In genomic region chr13:51038955-51039354, GRCm38 (mm10) we compare ENCODE assay signal across 18 mouse cellular contexts.
DNase-seq lines count a peak whose midpoint lies in the region; ATAC-seq and TF ChIP-seq lines count a peak whose summit lies in the region.
"Had no signal": no experiment of that assay in that cellular context is flagged by ENCODE, and none has a peak within 500 bp of the region (broad histone marks: within the 10 kb centered on the region; RNA-seq: fewer than 3 reads in every experiment).

No protein-coding gene starts in this region.

- no peaks in the 10 kb centered on the region for H3K36me3 ChIP-seq in limb, embryonic 15.5 days
- H3K36me3 ChIP-seq: heart, embryonic 13.5 days; hindbrain, embryonic 10.5 days; limb, embryonic 12.5 days; neural tube, embryonic 15.5 days; stomach, embryonic 15.5 days had no signal

- peaks cover 7% of the 10 kb centered on the region; the same call in 1 of the 2 replicates for H3K9me3 ChIP-seq in limb, embryonic 15.5 days
- H3K9me3 ChIP-seq: stomach, embryonic 15.5 days had no signal

- whole genome bisulfite sequencing in lung, adult 2 months, result 75% methylated on average over 4 of the region's 4 CpGs
- 40% methylated on average over 4 of the region's 4 CpGs for WGBS in limb, embryonic 15.5 days

- H3K9ac ChIP-seq in limb, embryonic 15.5 days, result no peak overlapping the region
- H3K9ac ChIP-seq: heart, embryonic 13.5 days; limb, embryonic 12.5 days; liver, embryonic 14.5 days; neural tube, embryonic 15.5 days; stomach, embryonic 15.5 days had no signal

- CTCF ChIA-PET in Patski (lab: Charles Lee), result interaction anchor here (0.9 to 2.0 kb wide), 5 partner anchors 9 to 33 kb away, joined by 3 to 4 read pairs (median 4); no protein-coding TSS in a partner anchor

- no peak overlapping the region for H3K4me2 ChIP-seq in limb, embryonic 15.5 days
- H3K4me2 ChIP-seq: heart, embryonic 13.5 days; limb, embryonic 12.5 days; neural tube, embryonic 15.5 days; stomach, embryonic 15.5 days had no signal

- H3K27ac ChIP-seq in limb, embryonic 15.5 days, result peak overlapping the region; percentile 54
- H3K27ac ChIP-seq: heart, embryonic 13.5 days; hindbrain, embryonic 10.5 days; hindbrain, postnatal 0 days; limb, embryonic 12.5 days; liver, embryonic 14.5 days; neural tube, embryonic 15.5 days; stomach, embryonic 15.5 days had no signal

- H3K4me1 ChIP-seq in lung, adult 2 months (ENCODE audit: control insufficient read depth, insufficient read depth, low read length), result no peaks in the 10 kb centered on the region
- peaks cover 3% of the 10 kb centered on the region; the same call in 1 of the 2 replicates for H3K4me1 ChIP-seq in limb, embryonic 15.5 days
- H3K4me1 ChIP-seq: heart, embryonic 13.5 days; hindbrain, embryonic 10.5 days; limb, embryonic 12.5 days; neural tube, embryonic 15.5 days; stomach, embryonic 15.5 days had no signal

- in situ Hi-C loops in Patski (cut with MboI; ENCODE audit: low pct_unique_long_range_greater_than_20kb), result no loop called here

- ATAC-seq in Patski, result no peak
- ATAC-seq in limb, embryonic 15.5 days (ENCODE audit: insufficient number of reproducible peaks, low FRiP score, low TSS enrichment, low read depth), result no peak
- ATAC-seq: hindbrain, postnatal 0 days; midbrain, embryonic 16.5 days had no signal

- TF ChIP-seq CTCF in lung, adult 2 months (IDR thresholded peaks at IDR 0.05; ENCODE audit: insufficient read depth, low read length), result no peak
- no peak for TF ChIP-seq CTCF in Patski (IDR thresholded peaks at IDR 0.05)

- no peaks in the 10 kb centered on the region for H3K27me3 ChIP-seq in Patski
- H3K27me3 ChIP-seq in limb, embryonic 15.5 days, result no peaks in the 10 kb centered on the region
- H3K27me3 ChIP-seq: heart, embryonic 13.5 days; limb, embryonic 12.5 days; neural tube, embryonic 15.5 days; stomach, embryonic 15.5 days had no signal

- DNase-seq in gastrocnemius, postnatal 4 days (ENCODE audit: low spot score in 2 of 2), result peak; percentile 13 to 24
- no peak for DNase-seq in gastrocnemius, adult 18-20 months (ENCODE audit: low spot score)
- DNase-seq in lung, postnatal 10 days, result peak; percentile 68
- no peak for DNase-seq in lung, adult 2 months
- DNase-seq in Patski (ENCODE audit: low read depth, low spot score), result peak; percentile 57
- no peak for DNase-seq in spleen, adult 18-20 months
- DNase-seq: adrenal gland, postnatal 36 days; cerebellum, adult 11-12 months; kidney, adult 11 months had no signal

- no peak for TF ChIP-seq POLR2A in lung, adult 2 months (IDR thresholded peaks at IDR 0.05; ENCODE audit: borderline replicate concordance, extremely low read depth, low read depth, low read length)

- no peak overlapping the region for H3K4me3 ChIP-seq in lung, adult 2 months (replicated peaks; ENCODE audit: extremely low read depth, low read depth, low read length)
- no peak overlapping the region for H3K4me3 ChIP-seq in limb, embryonic 15.5 days
- H3K4me3 ChIP-seq: heart, embryonic 13.5 days; hindbrain, embryonic 10.5 days; limb, embryonic 12.5 days; neural tube, embryonic 15.5 days; stomach, embryonic 15.5 days had no signal

- POLR2A ChIA-PET in Patski (lab: Charles Lee), result interaction anchor here (0.6 to 1.1 kb wide), 2 partner anchors 21 kb away, joined by 3 read pairs; no protein-coding TSS in a partner anchor

Comparison
In these comparisons a context has a peak if more than half of its experiments do, and no peak if none do; other contexts are left out.
1. DNase-seq: peak in gastrocnemius, postnatal 4 days (2 of 2), lung, postnatal 10 days (single experiment) and Patski (single experiment); none in gastrocnemius, adult 18-20 months (single experiment), lung, adult 2 months (single experiment) and spleen, adult 18-20 months (0 of 2).